Comparison of ENCODE assay signal across 40 mouse cellular contexts in genomic region chr2:173672328-173672896, GRCm38 (mm10). TPM values are rescaled to one million over a fixed set of nuclear protein-coding genes. Genes with fewer than 3 reads are reported as not detected.
DNase-seq lines count a peak whose midpoint lies in the region; ATAC-seq and TF ChIP-seq lines count a peak whose summit lies in the region.
"Had no signal": no experiment of that assay in that cellular context is flagged by ENCODE, and none has a peak within 500 bp of the region (broad histone marks: within the 10 kb centered on the region; RNA-seq: fewer than 3 reads in every experiment).

No protein-coding gene starts in this region.

- H3K4me3 ChIP-seq in midbrain, embryonic 11.5 days (ENCODE audit: low read depth, low read length), result no peak overlapping the region
- no peak overlapping the region for H3K4me3 ChIP-seq in midbrain, embryonic 13.5 days (replicated peaks)
- H3K4me3 ChIP-seq in MEL (ENCODE audit: control insufficient read depth in 1 of 2, insufficient read depth in 1 of 2, low read depth in 2 of 2, low read length in 2 of 2), result no peak overlapping the region
- H3K4me3 ChIP-seq in intestine, embryonic 16.5 days (ENCODE audit: low read length), result no peak overlapping the region
- H3K4me3 ChIP-seq: embryonic facial prominence, embryonic 13.5 days; heart, embryonic 13.5 days; layer of hippocampus, adult 2 months; left cerebral cortex, adult 2 months; limb, embryonic 12.5 days; liver, embryonic 15.5 days; midbrain, embryonic 15.5 days had no signal

- TF ChIP-seq EP300 in MEL (IDR thresholded peaks at IDR 0.05; ENCODE audit: low read depth in 1 of 2, low read length in 2 of 2), result no peak

- no peaks in the 10 kb centered on the region for H3K4me1 ChIP-seq in midbrain, embryonic 11.5 days (ENCODE audit: control insufficient read depth, insufficient read depth, low read length)
- 0 out of 2 replicates have a peak, but pooled peaks cover 3% of the 10 kb centered on the region for H3K4me1 ChIP-seq in midbrain, embryonic 13.5 days (replicated peaks)
- H3K4me1 ChIP-seq in MEL (ENCODE audit: control insufficient read depth in 1 of 2, insufficient read depth in 2 of 2, low read length in 2 of 2), result peaks cover 19 to 22% of the 10 kb centered on the region in 2 experiments
- H3K4me1 ChIP-seq in intestine, embryonic 16.5 days (ENCODE audit: control insufficient read depth, insufficient read depth, low read length), result no peaks in the 10 kb centered on the region; the same call in 1 of the 2 replicates
- H3K4me1 ChIP-seq: embryonic facial prominence, embryonic 13.5 days; limb, embryonic 12.5 days had no signal

- no peak overlapping the region for H3K9ac ChIP-seq in midbrain, embryonic 11.5 days (ENCODE audit: low read length)
- H3K9ac ChIP-seq in midbrain, embryonic 13.5 days (replicated peaks), result no peak overlapping the region
- H3K9ac ChIP-seq in MEL (ENCODE audit: control insufficient read depth, low read depth, low read length, poor library complexity, severe bottlenecking), result no peak overlapping the region
- no peak overlapping the region for H3K9ac ChIP-seq in intestine, embryonic 16.5 days (ENCODE audit: low read depth, low read length)
- H3K9ac ChIP-seq: embryonic facial prominence, embryonic 13.5 days; heart, embryonic 13.5 days; hindbrain, embryonic 14.5 days; limb, embryonic 12.5 days; liver, embryonic 15.5 days; lung, embryonic 14.5 days; midbrain, embryonic 15.5 days had no signal

- TF ChIP-seq POLR2A in MEL (IDR thresholded peaks at IDR 0.05; ENCODE audit: control insufficient read depth in 1 of 2, insufficient read depth in 1 of 2, low read depth in 1 of 2, low read length in 2 of 2, poor library complexity in 1 of 2), result no peak

- H3K4me2 ChIP-seq in midbrain, embryonic 11.5 days, result no peak overlapping the region
- H3K4me2 ChIP-seq in midbrain, embryonic 13.5 days (replicated peaks), result no peak overlapping the region
- no peak overlapping the region for H3K4me2 ChIP-seq in intestine, embryonic 16.5 days (ENCODE audit: low read depth, low read length)
- H3K4me2 ChIP-seq: embryonic facial prominence, embryonic 13.5 days; heart, embryonic 13.5 days; hindbrain, embryonic 14.5 days; limb, embryonic 12.5 days; liver, embryonic 15.5 days; lung, embryonic 14.5 days; midbrain, embryonic 15.5 days had no signal

- no peak overlapping the region for H3K27ac ChIP-seq in midbrain, embryonic 11.5 days (ENCODE audit: low read depth, low read length)
- H3K27ac ChIP-seq in midbrain, embryonic 13.5 days, result no peak overlapping the region
- no peak overlapping the region for H3K27ac ChIP-seq in MEL (ENCODE audit: control insufficient read depth, low read depth, low read length)
- H3K27ac ChIP-seq in intestine, embryonic 16.5 days (ENCODE audit: low read length), result no peak overlapping the region
- H3K27ac ChIP-seq: embryonic facial prominence, embryonic 13.5 days; hindbrain, embryonic 14.5 days; layer of hippocampus, adult 2 months; left cerebral cortex, adult 2 months; limb, embryonic 12.5 days; midbrain, embryonic 15.5 days had no signal

- TF ChIP-seq RAD21 in MEL (IDR thresholded peaks at IDR 0.05; ENCODE audit: low read depth, low read length), result no peak

- H3K36me3 ChIP-seq in midbrain, embryonic 11.5 days (ENCODE audit: control insufficient read depth, insufficient read depth, low read length), result no peaks in the 10 kb centered on the region
- H3K36me3 ChIP-seq in midbrain, embryonic 13.5 days, result peaks cover 4% of the 10 kb centered on the region; the same call in 1 of the 2 replicates
- peaks cover 35 to 36% of the 10 kb centered on the region in 2 experiments for H3K36me3 ChIP-seq in MEL (ENCODE audit: control insufficient read depth in 1 of 2, insufficient read depth in 2 of 2, low read length in 2 of 2)
- H3K36me3 ChIP-seq in intestine, embryonic 16.5 days (ENCODE audit: control insufficient read depth, insufficient read depth, low read length), result peaks cover 3% of the 10 kb centered on the region; the same call in 1 of the 2 replicates

- TF ChIP-seq CTCF in MEL (IDR thresholded peaks at IDR 0.05 in 2 of 3, conservative IDR thresholded peaks at IDR 0.05 in 1 of 3; ENCODE audit: control insufficient read depth in 1 of 3, insufficient read depth in 1 of 3, low read depth in 2 of 3, low read length in 3 of 3, poor library complexity in 1 of 3, severe bottlenecking in 1 of 3), result no peak

- H3K27me3 ChIP-seq in midbrain, embryonic 11.5 days (ENCODE audit: control insufficient read depth, insufficient read depth, low read length), result no peaks in the 10 kb centered on the region
- H3K27me3 ChIP-seq in midbrain, embryonic 13.5 days, result no peaks in the 10 kb centered on the region
- H3K27me3 ChIP-seq in MEL (ENCODE audit: control insufficient read depth in 1 of 2, insufficient read depth in 2 of 2, low read length in 2 of 2), result no peaks in the 10 kb centered on the region
- no peaks in the 10 kb centered on the region for H3K27me3 ChIP-seq in intestine, embryonic 16.5 days (replicated peaks; ENCODE audit: control insufficient read depth, insufficient read depth, low read length)
- H3K27me3 ChIP-seq: embryonic facial prominence, embryonic 13.5 days; heart, embryonic 13.5 days; limb, embryonic 12.5 days; liver, embryonic 15.5 days; megakaryocyte, embryonic 14.5 days; midbrain, embryonic 15.5 days had no signal

- 65% methylated on average over 2 of the region's 2 CpGs for WGBS in midbrain, embryonic 11.5 days
- WGBS in midbrain, embryonic 13.5 days, result 61% methylated on average over 2 of the region's 2 CpGs
- WGBS in intestine, embryonic 16.5 days, result 84% methylated on average over 2 of the region's 2 CpGs

- H3K79me2 ChIP-seq in MEL (ENCODE audit: control insufficient read depth, insufficient read depth, low read length, poor library complexity), result peaks cover 41% of the 10 kb centered on the region

- no peak for ATAC-seq in midbrain, embryonic 11.5 days (ENCODE audit: low FRiP score)
- no peak for ATAC-seq in midbrain, embryonic 13.5 days
- peak; percentile 32; the same call in 1 of the 2 replicates for ATAC-seq in granulocyte monocyte progenitor cell, adult 5-6 weeks (replicated peaks; ENCODE audit: poor library complexity, severe bottlenecking)
- no peak for ATAC-seq in intestine, embryonic 16.5 days
- ATAC-seq: midbrain, embryonic 15.5 days had no signal

- DNase-seq in midbrain, embryonic 11.5 days (ENCODE audit: low spot score, missing footprints), result peak; percentile 67
- DNase-seq in MEL (ENCODE audit: low read depth, low spot score), result peak; percentile 21
- DNase-seq in right cerebral cortex, adult 18-20 months, result no peak
- DNase-seq in cerebellum, adult 8-10 months, result no peak
- DNase-seq: adrenal gland, adult 8-10 months; cerebellum, adult 9-10 months; heart, postnatal 10 days; kidney, adult 2 months; kidney, postnatal 36 days; lung, embryonic 14.5 days; right cerebral cortex, postnatal 14 days; thymus, postnatal 4 days had no signal

- H3K9me3 ChIP-seq in midbrain, embryonic 11.5 days (ENCODE audit: control insufficient read depth, low read length), result no peaks in the 10 kb centered on the region
- no peaks in the 10 kb centered on the region for H3K9me3 ChIP-seq in midbrain, embryonic 13.5 days
- no peaks in the 10 kb centered on the region for H3K9me3 ChIP-seq in MEL (replicated peaks; ENCODE audit: insufficient read depth, low read length)
- no peaks in the 10 kb centered on the region for H3K9me3 ChIP-seq in intestine, embryonic 16.5 days (ENCODE audit: control insufficient read depth, low read length)
- H3K9me3 ChIP-seq: embryonic facial prominence, embryonic 13.5 days; heart, embryonic 13.5 days; limb, embryonic 12.5 days; liver, embryonic 15.5 days; midbrain, embryonic 15.5 days had no signal

TF ChIP-seq in MEL, 35 proteins besides CTCF, POLR2A, EP300 and RAD21:
- TF ChIP-seq ZKSCAN1 (IDR thresholded peaks at IDR 0.05; ENCODE audit: low read depth, low read length), result no peak
- no peak for TF ChIP-seq MAZ (IDR thresholded peaks at IDR 0.05; ENCODE audit: low read depth, low read length)
- TF ChIP-seq ZMIZ1 (IDR thresholded peaks at IDR 0.05; ENCODE audit: low read depth, low read length), result no peak
- TF ChIP-seq SIN3A (IDR thresholded peaks at IDR 0.05; ENCODE audit: low read length), result no peak
- no peak for TF ChIP-seq JUND (IDR thresholded peaks at IDR 0.05; ENCODE audit: low read depth, low read length)
- TF ChIP-seq MYC (IDR thresholded peaks at IDR 0.05; ENCODE audit: low read depth, low read length), result no peak
- no peak for TF ChIP-seq ELF1 (IDR thresholded peaks at IDR 0.05; ENCODE audit: low read depth, low read length)
- no peak for TF ChIP-seq HCFC1 (IDR thresholded peaks at IDR 0.05; ENCODE audit: low read depth, low read length)
- no peak for TF ChIP-seq TBP (IDR thresholded peaks at IDR 0.05; ENCODE audit: low read depth, low read length)
- TF ChIP-seq TAL1 (IDR thresholded peaks at IDR 0.05; ENCODE audit: low read length), result no peak
- no peak for TF ChIP-seq TCF12 (IDR thresholded peaks at IDR 0.05; ENCODE audit: low read depth, low read length)
- TF ChIP-seq MAX (IDR thresholded peaks at IDR 0.05; ENCODE audit: low read length), result no peak

RNA-seq across cellular contexts. Expression of gene Rab22a, which starts 12.9 kb away (rescaled TPM):
- 37.3 and 38.2 TPM in 2 replicates for polyA plus RNA-seq in midbrain, embryonic 11.5 days (2014; fragmentation: Nextera tagmentation; extraction: Ambion mirVana)
- 32.8 and 33.5 TPM in 2 replicates for polyA plus RNA-seq in midbrain, embryonic 13.5 days (2015; fragmentation: Nextera tagmentation; extraction: Ambion mirVana)
- total RNA-seq in MEL (2012; rRNA removed), result 8.9 and 9.8 TPM in 2 replicates
- polyA plus RNA-seq in MEL (2012; ENCODE audit: insufficient read depth in 1 of 2, insufficient read length in 2 of 2, low read depth in 1 of 2, low replicate concordance in 2 of 2, missing spikeins in 1 of 2), result 10 to 100 TPM in 1 of 2 experiments, not detected in 1; 15.8 TPM
- total RNA-seq in granulocyte monocyte progenitor cell, adult 5-6 weeks (2014; fragmentation: Nextera tagmentation), result 9.0 and 9.6 TPM in 2 replicates
- 5.5 and 5.9 TPM in 2 replicates for total RNA-seq in granulocyte monocyte progenitor cell, adult 5-6 weeks (2017)
- 31.2 and 32.4 TPM in 2 replicates for polyA plus RNA-seq in intestine, embryonic 16.5 days (2015; fragmentation: Nextera tagmentation; extraction: Ambion mirVana)

RNA-seq across cellular contexts. Expression of gene 1700010B08Rik, which starts 46.8 kb away (rescaled TPM):
- polyA plus RNA-seq in midbrain, embryonic 11.5 days (2014; fragmentation: Nextera tagmentation; extraction: Ambion mirVana), result not detected in 2 replicates
- not detected in 2 replicates for polyA plus RNA-seq in midbrain, embryonic 13.5 days (2015; fragmentation: Nextera tagmentation; extraction: Ambion mirVana)
- not detected in 2 replicates for total RNA-seq in MEL (2012; rRNA removed)
- not detected for polyA plus RNA-seq in MEL (2012; ENCODE audit: insufficient read depth in 1 of 2, insufficient read length in 2 of 2, low read depth in 1 of 2, low replicate concordance in 2 of 2, missing spikeins in 1 of 2)
- total RNA-seq in granulocyte monocyte progenitor cell, adult 5-6 weeks (2014; fragmentation: Nextera tagmentation), result not detected in 2 replicates
- total RNA-seq in granulocyte monocyte progenitor cell, adult 5-6 weeks (2017), result not detected in 2 replicates
- polyA plus RNA-seq in intestine, embryonic 16.5 days (2015; fragmentation: Nextera tagmentation; extraction: Ambion mirVana), result not detected in 2 replicates
- total RNA-seq: adrenal gland, postnatal 4 days; gastrocnemius, adult 18-20 months; gastrocnemius, postnatal 4 days; heart, adult 8-10 months; heart, postnatal 10 days; hematopoietic stem cell, adult 5-6 weeks; layer of hippocampus, adult 2 months; layer of hippocampus, postnatal 14 days; left cerebral cortex, adult 2 months; left cerebral cortex, postnatal 25 days; liver, adult 2 months; neutrophil, adult 5-6 weeks had no signal
- polyA plus RNA-seq: C2C12; embryonic facial prominence, embryonic 13.5 days; heart, embryonic 13.5 days; hindbrain, embryonic 14.5 days; intestine, embryonic 14.5 days; kidney, adult 2 months; kidney, embryonic 16.5 days; limb, embryonic 12.5 days; liver, adult 2 months; liver, embryonic 15.5 days; lung, embryonic 14.5 days; neural tube, embryonic 11.5 days; small intestine, adult 2 months; stomach, embryonic 14.5 days; thymus, postnatal 0 days had no signal

Comparison
In these comparisons a context has a peak if more than half of its experiments do, and no peak if none do; other contexts are left out.
1. DNase-seq: peak in midbrain, embryonic 11.5 days (single experiment) and MEL (single experiment); none in right cerebral cortex, adult 18-20 months (single experiment) and cerebellum, adult 8-10 months (single experiment).